Mouse (Mus musculus): ENCODE data around the gene Zfp978. TPM values are rescaled to one million over a fixed set of nuclear protein-coding genes. Genes with fewer than 3 reads are reported as not detected.
"Not testable (repeated sequence)": the region's sequence is repeated elsewhere in the genome, so short reads cannot be mapped to it uniquely, and the experiment has no call there.

Zfp978 gene
- total RNA-seq (2021) = not detected in 2 replicates
- long read RNA-seq, experiment 1 = 0 reads
- long read RNA-seq, experiment 2 = 0 reads

GRCm38 (mm10) chr4:147361003-147361402 lies at the start of gene Zfp978:
TSS of gene Zfp978 (plus strand) at chr4:147361303.
- DNase-seq = not testable (repeated sequence)

GRCm38 (mm10) chr4:147335036-147335690 lies 25.9 kb upstream of the Zfp978 start:
- not testable (repeated sequence) for DNase-seq

GRCm38 (mm10) chr4:147335691-147336367 lies 25.3 kb upstream of the Zfp978 start:
- not testable (repeated sequence) for DNase-seq

- peak; percentile 7 for DNase-seq
Measured at GRCm38 (mm10) chr4:147336368-147337195, 24.5 kb upstream of the Zfp978 start.

GRCm38 (mm10) chr4:147337520-147337919 lies 23.6 kb upstream of the Zfp978 start:
- DNase-seq = not testable (repeated sequence)

GRCm38 (mm10) chr4:147338032-147338610 lies 23.0 kb upstream of the Zfp978 start:
- no peak for DNase-seq

- DNase-seq = not testable (repeated sequence)
Measured at GRCm38 (mm10) chr4:147338706-147339105, 22.4 kb upstream of the Zfp978 start.

- not testable (repeated sequence) for DNase-seq
Measured at GRCm38 (mm10) chr4:147339601-147340219, 21.4 kb upstream of the Zfp978 start.

GRCm38 (mm10) chr4:147340236-147340635 lies 20.9 kb upstream of the Zfp978 start:
- not testable (repeated sequence) for DNase-seq

GRCm38 (mm10) chr4:147340876-147341275 lies 20.2 kb upstream of the Zfp978 start:
- DNase-seq = not testable (repeated sequence)

- peak; percentile 7 for DNase-seq
Measured at GRCm38 (mm10) chr4:147343042-147343908, 17.8 kb upstream of the Zfp978 start.

GRCm38 (mm10) chr4:147345061-147345554 lies 16.0 kb upstream of the Zfp978 start:
- DNase-seq = not testable (repeated sequence)

- DNase-seq = not testable (repeated sequence)
Measured at GRCm38 (mm10) chr4:147346361-147347035, 14.6 kb upstream of the Zfp978 start.

- DNase-seq = not testable (repeated sequence)
Measured at GRCm38 (mm10) chr4:147347300-147347699, 13.8 kb upstream of the Zfp978 start.

- not testable (repeated sequence) for DNase-seq
Measured at GRCm38 (mm10) chr4:147347880-147348279, 13.2 kb upstream of the Zfp978 start.

- not testable (repeated sequence) for DNase-seq
Measured at GRCm38 (mm10) chr4:147348401-147348800, 12.7 kb upstream of the Zfp978 start.

GRCm38 (mm10) chr4:147348906-147349686 lies 12.0 kb upstream of the Zfp978 start:
- DNase-seq = not testable (repeated sequence)

- not testable (repeated sequence) for DNase-seq
Measured at GRCm38 (mm10) chr4:147349687-147350415, 11.3 kb upstream of the Zfp978 start.
